Mouse (Mus musculus) effector memory CD4-positive, alpha-beta T cell, adult 5 months (primary cell): ENCODE measurements around the gene Pilrb2. TPM values are rescaled to one million over a fixed set of nuclear protein-coding genes. Genes with fewer than 3 reads are reported as not detected.

Experiments used
- polyA plus RNA-seq: library from polyadenylated mRNA; unstranded; fragments of 100-300 nt; shearing (Covaris generic); gene quantifications from one replicate; pipeline ENCODE4 v1.2.1, GENCODE M21; 2017

Gene Pilrb2
- polyA plus RNA-seq: 0.31 TPM

DNA sequence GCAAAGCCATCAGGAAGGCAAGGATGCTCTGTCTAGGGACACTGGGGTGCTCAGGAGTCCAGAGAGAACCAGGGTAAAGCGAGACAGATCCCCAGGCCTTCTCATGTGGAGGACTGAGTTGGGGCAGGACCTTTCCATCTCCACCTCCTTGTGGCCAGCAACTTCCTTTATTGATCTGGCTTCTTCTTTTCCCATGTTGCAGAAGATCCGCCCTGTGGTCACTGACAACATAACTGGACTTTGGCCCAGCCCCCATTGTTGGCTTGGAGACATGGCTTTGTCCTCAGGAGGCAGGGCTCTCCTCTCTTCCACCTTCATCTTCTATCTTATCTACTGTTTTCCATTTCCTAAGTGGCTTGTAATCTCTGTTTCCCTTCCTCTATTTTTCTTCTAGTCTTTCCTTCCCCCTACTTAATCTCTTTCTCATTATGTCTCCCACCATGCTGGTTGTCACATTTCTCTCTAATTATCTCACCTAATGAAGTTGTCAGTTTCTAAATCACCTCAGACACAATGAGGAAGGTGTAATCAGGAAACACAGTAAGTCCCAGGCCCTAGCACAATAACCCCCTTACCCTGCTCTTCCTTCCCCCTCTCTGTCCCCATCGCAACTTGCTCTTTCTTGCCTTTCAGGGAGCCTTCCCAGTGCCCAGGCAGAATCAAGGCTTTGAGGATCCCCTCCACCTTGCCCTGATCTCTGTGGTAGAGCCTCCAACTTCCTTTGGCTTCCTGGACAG lies at the start of gene Pilrb2:
Pilrb2 (minus strand) TSS at position 172 of the 737 bp plus-strand sequence.

GRCm38 (mm10) chr5:137857960-137858710 lies 13.5 kb downstream of the Pilrb2 start, which contains the start of gene Pilrb1:
Gene Pilrb1 (minus strand): TSS chr5:137858106.

DNA sequence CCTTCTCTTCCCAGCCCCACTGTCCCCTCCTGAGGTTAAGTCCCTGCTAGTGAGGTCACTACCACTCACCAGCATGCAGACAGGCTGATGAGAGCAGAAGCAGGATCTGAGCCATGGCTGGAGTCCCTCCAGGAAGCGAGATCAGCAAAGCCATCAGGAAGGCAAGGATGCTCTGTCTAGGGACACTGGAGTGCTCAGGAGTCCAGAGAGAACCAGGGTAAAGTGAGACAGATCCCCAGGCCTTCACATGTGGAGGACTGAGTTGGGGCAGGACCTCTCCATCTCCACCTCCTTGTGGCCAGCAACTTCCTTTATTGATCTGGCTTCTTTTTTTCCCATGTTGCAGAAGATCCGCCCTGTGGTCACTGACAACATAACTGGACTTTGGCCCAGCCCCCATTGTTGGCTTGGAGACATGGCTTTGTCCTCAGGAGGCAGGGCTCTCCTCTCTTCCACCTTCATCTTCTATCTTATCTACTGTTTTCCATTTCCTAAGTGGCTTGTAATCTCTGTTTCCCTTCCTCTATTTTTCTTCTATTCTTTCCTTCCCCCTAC lies 35.6 kb downstream of the Pilrb2 start, which contains the start of gene Pilra:
Pilra (minus strand) TSS at position 316 of the 555 bp plus-strand sequence.

Other genes starting within 250 kb of the Pilrb2 start
- not detected for gene Fbxo24, start 242.8 kb downstream of the Pilrb2 start, polyA plus RNA-seq
- gene Lrch4, start 242.7 kb downstream of the Pilrb2 start, polyA plus RNA-seq: 214 TPM
- 36.7 TPM for gene Gm20605, start 242.6 kb downstream of the Pilrb2 start, polyA plus RNA-seq
- gene Sap25, start 230.5 kb downstream of the Pilrb2 start, polyA plus RNA-seq: 60.5 TPM
- gene Irs3, start 226.1 kb downstream of the Pilrb2 start, polyA plus RNA-seq: not detected
- gene Agfg2, start 187.1 kb downstream of the Pilrb2 start, polyA plus RNA-seq: 16.2 TPM
- 0.52 TPM for gene Nyap1, start 130.2 kb downstream of the Pilrb2 start, polyA plus RNA-seq
- 156 TPM for gene Tsc22d4, start 126.1 kb downstream of the Pilrb2 start, polyA plus RNA-seq
- gene Ppp1r35, start 93.0 kb downstream of the Pilrb2 start, polyA plus RNA-seq: 51.7 TPM
- gene Mepce, start 84.2 kb downstream of the Pilrb2 start, polyA plus RNA-seq: 69.2 TPM
- gene Zcwpw1, start 84.0 kb downstream of the Pilrb2 start, polyA plus RNA-seq: 11.0 TPM
- gene Pilra, start 35.5 kb downstream of the Pilrb2 start, polyA plus RNA-seq: 0.32 TPM
- gene Pilrb1, start 13.7 kb downstream of the Pilrb2 start, polyA plus RNA-seq: not detected
- gene Cyp3a13, start 49.8 kb upstream of the Pilrb2 start, polyA plus RNA-seq: 0.25 TPM
- 0.09 TPM for gene Gjc3, start 91.3 kb upstream of the Pilrb2 start, polyA plus RNA-seq
- not detected for gene Azgp1, start 109.7 kb upstream of the Pilrb2 start, polyA plus RNA-seq
- 0.34 TPM for gene Smok3a, start 149.4 kb upstream of the Pilrb2 start, polyA plus RNA-seq
- gene Smok3b, start 149.6 kb upstream of the Pilrb2 start, polyA plus RNA-seq: not detected
- gene Smok3c, start 181.4 kb upstream of the Pilrb2 start, polyA plus RNA-seq: not detected
- 14.8 TPM for gene Zkscan1, start 213.3 kb upstream of the Pilrb2 start, polyA plus RNA-seq
- 25.6 TPM for gene Zscan21, start 245.1 kb upstream of the Pilrb2 start, polyA plus RNA-seq